Mouse (Mus musculus): Measurements from ENCODE around the gene Gap43. TPM values are rescaled to one million over a fixed set of nuclear protein-coding genes. Genes with fewer than 3 reads are reported as not detected.

Gene Gap43
- total RNA-seq (2012; rRNA removed): not detected in 2 replicates
- not detected in 2 replicates for total RNA-seq (2014; rRNA removed)
- not detected in 2 replicates for polyA plus RNA-seq (2012; ENCODE audit: insufficient read length, low read depth)

DNA sequence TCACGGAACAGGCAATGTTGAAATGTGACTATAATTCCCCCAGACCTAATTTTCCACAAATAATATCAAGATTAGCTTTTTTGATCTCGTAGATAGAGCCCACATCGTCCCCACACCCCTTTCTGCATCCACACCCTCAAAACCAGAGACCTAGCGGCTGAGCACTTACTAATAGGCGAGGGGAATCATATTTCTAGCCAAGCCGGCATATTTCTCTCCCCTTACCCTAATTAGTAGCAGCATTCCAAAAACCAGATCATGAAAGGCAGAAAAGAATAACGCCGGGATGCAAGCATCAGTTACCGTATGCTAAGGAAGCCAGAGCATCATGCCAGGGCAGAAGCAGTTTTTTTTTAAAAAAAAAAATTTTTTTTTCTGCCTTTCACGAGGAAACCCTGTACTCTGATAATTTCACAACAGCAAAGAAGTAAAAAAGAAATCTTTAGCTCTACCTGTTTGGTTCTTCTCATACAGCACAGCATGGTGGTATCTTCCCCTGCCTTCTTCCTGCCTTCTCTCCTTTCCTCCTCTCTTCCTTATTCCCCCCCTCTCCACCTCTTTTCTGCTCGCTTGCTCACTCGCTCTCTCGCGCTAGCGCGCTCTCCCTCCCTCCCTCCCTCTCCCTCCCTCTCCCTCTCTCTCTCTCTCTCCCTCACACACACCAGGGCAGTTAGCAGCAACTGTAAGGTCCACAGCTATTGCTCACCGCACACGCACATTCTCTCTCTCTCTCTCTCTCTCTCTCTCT lies at the start of gene Gap43:
Gene Gap43, minus strand, starts transcription at position 631 of the 748 bp plus-strand sequence.
- Histone ChIP-seq H3K36me3 (replicated peaks in 1 of 2; ENCODE audit: control insufficient read depth in 1 of 2, insufficient read depth in 1 of 2, low read length in 1 of 2) (no peaks in the 10 kb centered on the region), H3K4me2 (ENCODE audit: insufficient read depth, low read depth, poor library complexity, severe bottlenecking) (no peak within 1 kb of the TSS), H3K4me1 (ENCODE audit: control insufficient read depth in 1 of 2, insufficient read depth in 2 of 2) (no peaks in the 10 kb centered on the region), H3K27me3 (replicated peaks) (no peaks in the 10 kb centered on the region), H3K9ac (ENCODE audit: insufficient read depth, low read depth) (no peak within 1 kb of the TSS), H3K4me3 (replicated peaks in 1 of 3; ENCODE audit: low read depth in 2 of 3, low read length in 2 of 3, poor library complexity in 1 of 3) (no peak within 1 kb of the TSS), H3K79me2 (replicated peaks; ENCODE audit: control insufficient read depth, extremely low read depth, insufficient read depth, poor library complexity, severe bottlenecking) (no peaks in the 10 kb centered on the region), H3K27ac (ENCODE audit: insufficient read depth, low read depth) (no peak within 1 kb of the TSS), H3K9me3 (replicated peaks; ENCODE audit: low read length) (no peaks in the 10 kb centered on the region)
- DNase-seq (ENCODE audit: extremely low read depth): no peak
- in situ Hi-C loops (cut with MboI; ENCODE audit: low pct_ligation_motif_present, low pct_unique_long_range_greater_than_20kb, low sequenced_read_pairs): no loop called here
- TF ChIP-seq MAZ (IDR thresholded peaks at IDR 0.05; ENCODE audit: low read depth, low read length) (no peak), BHLHE40 (IDR thresholded peaks at IDR 0.05; ENCODE audit: low read depth, low read length) (no peak), ETS1 (conservative IDR thresholded peaks at IDR 0.05; ENCODE audit: low read depth, low read length) (no peak), USF2 (conservative IDR thresholded peaks at IDR 0.05; ENCODE audit: low read depth, low read length) (no peak), RCOR1 (conservative IDR thresholded peaks at IDR 0.05; ENCODE audit: low read depth, low read length) (no peak), MAFK (IDR thresholded peaks at IDR 0.05; ENCODE audit: insufficient replicate concordance, low read length) (no peak), CTCF (conservative IDR thresholded peaks at IDR 0.05 in 1 of 2, IDR thresholded peaks at IDR 0.05 in 1 of 2; ENCODE audit: low read depth in 2 of 2, low read length in 2 of 2) (no peak), PAX5 (IDR thresholded peaks at IDR 0.05; ENCODE audit: low read length) (no peak), E2F4 (IDR thresholded peaks at IDR 0.05; ENCODE audit: insufficient replicate concordance, low read depth, low read length) (no peak), MEF2A (IDR thresholded peaks at IDR 0.05; ENCODE audit: borderline replicate concordance, low read depth, low read length) (no peak), CHD1 (IDR thresholded peaks at IDR 0.05; ENCODE audit: low read depth, low read length) (no peak), JUN (IDR thresholded peaks at IDR 0.05; ENCODE audit: insufficient read depth, low read depth, low read length) (no peak), NRF1 (IDR thresholded peaks at IDR 0.05; ENCODE audit: low read depth, low read length) (no peak)
- dilution Hi-C loops (cut with MboI; ENCODE audit: extremely low pct_ligation_motif_present, extremely low pct_unique_long_range_greater_than_20kb, low sequenced_read_pairs): no loop called here

DNA sequence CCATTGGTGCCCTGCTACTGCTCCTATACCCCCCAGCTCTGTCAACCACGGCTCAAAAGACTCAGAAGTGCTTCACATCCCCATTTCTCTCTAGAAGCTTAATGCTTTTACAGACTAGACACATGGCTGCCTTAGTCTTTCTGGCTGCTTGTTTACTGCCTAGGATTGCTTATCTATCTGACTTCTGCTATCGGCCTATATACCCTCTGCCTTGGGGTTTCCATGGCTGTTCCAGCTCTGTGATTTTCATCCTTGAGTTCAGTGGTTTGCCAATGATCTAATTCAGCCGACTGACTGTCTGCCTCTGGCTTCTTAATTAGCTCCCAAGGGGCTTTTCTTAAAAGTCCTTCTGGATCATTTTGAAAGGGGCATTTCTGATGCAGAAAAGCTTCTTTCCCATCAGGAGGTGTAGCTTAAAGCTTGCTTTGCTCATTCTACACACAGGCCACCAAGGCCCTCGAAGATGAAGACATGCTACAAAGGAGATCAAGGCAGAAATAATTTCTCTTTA lies 40.9 kb upstream of the Gap43 start:
- dilution Hi-C loops (cut with MboI; ENCODE audit: extremely low pct_ligation_motif_present, extremely low pct_unique_long_range_greater_than_20kb, low sequenced_read_pairs) (no loop called here), in situ Hi-C loops (cut with MboI; ENCODE audit: low pct_ligation_motif_present, low pct_unique_long_range_greater_than_20kb, low sequenced_read_pairs) (no loop called here)
- Histone ChIP-seq H3K4me2 (ENCODE audit: insufficient read depth, low read depth, poor library complexity, severe bottlenecking) (no peak overlapping the region), H3K9ac (ENCODE audit: insufficient read depth, low read depth) (no peak overlapping the region), H3K79me2 (replicated peaks; ENCODE audit: control insufficient read depth, extremely low read depth, insufficient read depth, poor library complexity, severe bottlenecking) (no peaks in the 10 kb centered on the region), H3K36me3 (replicated peaks in 1 of 2; ENCODE audit: control insufficient read depth in 1 of 2, insufficient read depth in 1 of 2, low read length in 1 of 2) (no peaks in the 10 kb centered on the region), H3K4me1 (ENCODE audit: control insufficient read depth in 1 of 2, insufficient read depth in 2 of 2) (peaks cover 0 to 15% of the 10 kb centered on the region in 2 experiments; a peak in 2 of 4 replicates), H3K9me3 (replicated peaks; ENCODE audit: low read length) (no peaks in the 10 kb centered on the region), H3K27ac (ENCODE audit: insufficient read depth, low read depth) (no peak overlapping the region), H3K27me3 (replicated peaks) (no peaks in the 10 kb centered on the region), H3K4me3 (replicated peaks in 1 of 3; ENCODE audit: low read depth in 2 of 3, low read length in 2 of 3, poor library complexity in 1 of 3) (no peak overlapping the region)
- DNase-seq (ENCODE audit: extremely low read depth): no peak
- no peak for TF ChIP-seq JUN (IDR thresholded peaks at IDR 0.05; ENCODE audit: insufficient read depth, low read depth, low read length)
- no peak for TF ChIP-seq RAD21 (IDR thresholded peaks at IDR 0.05; ENCODE audit: low read depth, low read length)
- TF ChIP-seq POLR2A (IDR thresholded peaks at IDR 0.05; ENCODE audit: low read depth, low read length): no peak
- TF ChIP-seq EP300 (IDR thresholded peaks at IDR 0.05; ENCODE audit: low read length): no peak
- no peak for TF ChIP-seq SMC3 (IDR thresholded peaks at IDR 0.05; ENCODE audit: low read depth, low read length)
- TF ChIP-seq MAZ (IDR thresholded peaks at IDR 0.05; ENCODE audit: low read depth, low read length): no peak
- TF ChIP-seq E2F4 (IDR thresholded peaks at IDR 0.05; ENCODE audit: insufficient replicate concordance, low read depth, low read length): no peak
- TF ChIP-seq ELF1 (IDR thresholded peaks at IDR 0.05; ENCODE audit: low read depth, low read length): no peak
- no peak for TF ChIP-seq USF1 (IDR thresholded peaks at IDR 0.05; ENCODE audit: low read depth, low read length)
- TF ChIP-seq CTCF (conservative IDR thresholded peaks at IDR 0.05 in 1 of 2, IDR thresholded peaks at IDR 0.05 in 1 of 2; ENCODE audit: low read depth in 2 of 2, low read length in 2 of 2): no peak
- no peak for TF ChIP-seq TBP (conservative IDR thresholded peaks at IDR 0.05; ENCODE audit: low read depth, low read length)
- TF ChIP-seq KAT2A (IDR thresholded peaks at IDR 0.05; ENCODE audit: insufficient replicate concordance, low read length): no peak
- TF ChIP-seq ZMIZ1 (IDR thresholded peaks at IDR 0.05; ENCODE audit: low read depth, low read length): no peak
- TF ChIP-seq SIN3A (IDR thresholded peaks at IDR 0.05; ENCODE audit: low read length): no peak
- TF ChIP-seq USF2 (conservative IDR thresholded peaks at IDR 0.05; ENCODE audit: low read depth, low read length): no peak
- TF ChIP-seq MEF2A (IDR thresholded peaks at IDR 0.05; ENCODE audit: borderline replicate concordance, low read depth, low read length): no peak
- no peak for TF ChIP-seq NELFE (IDR thresholded peaks at IDR 0.05; ENCODE audit: low read depth, low read length)
- TF ChIP-seq GABPA (IDR thresholded peaks at IDR 0.05; ENCODE audit: insufficient replicate concordance, low read depth, low read length): no peak
- no peak for TF ChIP-seq MAX (IDR thresholded peaks at IDR 0.05; ENCODE audit: low read length)
- no peak for TF ChIP-seq ZC3H11A (IDR thresholded peaks at IDR 0.05; ENCODE audit: low read depth, low read length)
